In the genomic region with DNA sequence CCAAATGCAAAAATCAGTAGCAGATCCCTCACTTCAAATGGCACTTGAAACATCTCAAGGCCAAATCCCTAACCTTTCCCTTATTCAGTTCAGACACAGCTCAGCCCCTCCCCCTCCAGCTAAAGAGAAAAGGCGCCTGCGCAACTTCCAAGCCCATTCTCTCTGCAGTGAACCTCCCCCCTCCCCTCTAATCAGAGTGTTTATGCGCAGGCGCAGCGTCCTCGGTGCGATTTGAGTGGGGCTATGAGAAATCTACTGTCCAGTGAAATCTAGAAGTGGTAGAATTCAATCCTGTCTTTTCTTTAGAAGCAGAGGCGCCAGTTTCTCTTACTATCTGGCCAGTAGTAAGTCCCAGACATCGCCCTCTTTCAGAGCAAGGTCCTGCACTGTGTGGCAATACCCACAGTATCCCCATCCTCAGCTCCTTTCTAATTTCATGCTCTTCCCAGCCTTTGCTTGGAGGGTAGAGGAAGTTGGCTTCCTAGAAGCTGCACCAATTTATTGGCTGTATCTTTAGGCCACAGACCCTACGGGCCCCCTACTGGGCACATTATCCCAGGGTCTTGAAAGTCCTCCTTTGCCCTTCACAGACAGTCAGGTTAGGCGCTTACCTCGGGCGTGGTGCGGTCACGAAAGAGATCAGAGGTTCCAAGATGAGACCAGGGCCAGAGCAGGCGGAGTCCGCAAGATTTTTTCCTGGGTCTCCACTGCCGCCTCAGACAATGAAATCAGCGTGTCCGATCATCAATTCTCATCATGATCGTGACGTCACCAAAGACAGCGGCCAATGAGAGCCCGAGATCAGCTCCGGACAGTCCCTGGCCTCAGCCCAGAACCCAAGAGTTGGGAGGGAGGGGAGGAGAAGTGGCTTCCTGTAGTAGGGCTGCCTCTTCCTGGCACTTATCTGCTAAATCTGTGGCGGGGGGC, we compare ENCODE assay signal across 9 mouse cellular contexts. TPM values are rescaled to one million over a fixed set of nuclear protein-coding genes. Genes with fewer than 3 reads are reported as not detected.
DNase-seq lines count a peak whose midpoint lies in the region; ATAC-seq lines count a peak whose summit lies in the region.
"Had no signal": no experiment of that assay in that cellular context is flagged by ENCODE, and none has a peak within 500 bp of the region (broad histone marks: within the 10 kb centered on the region; RNA-seq: fewer than 3 reads in every experiment).

A gene (minus strand): TSS at position 724 of the 927 bp plus-strand sequence.

- H3K4me2 ChIP-seq in hindbrain, embryonic 13.5 days, result peak within 1 kb of the TSS; percentile 50
- peak within 1 kb of the TSS; percentile 58 for H3K4me2 ChIP-seq in lung, embryonic 15.5 days

- H3K36me3 ChIP-seq in hindbrain, embryonic 13.5 days, result no peaks in the 10 kb centered on the region
- no peaks in the 10 kb centered on the region for H3K36me3 ChIP-seq in lung, embryonic 15.5 days

- H3K4me3 ChIP-seq in hindbrain, embryonic 13.5 days, result peak within 1 kb of the TSS; percentile 51
- H3K4me3 ChIP-seq in lung, embryonic 15.5 days, result peak within 1 kb of the TSS; percentile 49
- H3K4me3 ChIP-seq: erythroblast, embryonic 14.5 days had no signal

- peak within 1 kb of the TSS; percentile 90 for H3K27ac ChIP-seq in hindbrain, embryonic 13.5 days
- peak within 1 kb of the TSS; percentile 47; the same call in 1 of the 2 replicates for H3K27ac ChIP-seq in lung, embryonic 15.5 days

- H3K27me3 ChIP-seq in hindbrain, embryonic 13.5 days, result no peaks in the 10 kb centered on the region
- no peaks in the 10 kb centered on the region for H3K27me3 ChIP-seq in lung, embryonic 15.5 days

- H3K4me1 ChIP-seq in hindbrain, embryonic 13.5 days (replicated peaks), result no peaks in the 10 kb centered on the region
- no peaks in the 10 kb centered on the region for H3K4me1 ChIP-seq in lung, embryonic 15.5 days

- H3K9me3 ChIP-seq in hindbrain, embryonic 13.5 days, result no peaks in the 10 kb centered on the region
- no peaks in the 10 kb centered on the region for H3K9me3 ChIP-seq in lung, embryonic 15.5 days

- peak; percentile 96 for ATAC-seq in hindbrain, embryonic 13.5 days (ENCODE audit: low FRiP score)
- peak; percentile 93 for ATAC-seq in lung, embryonic 15.5 days (ENCODE audit: borderline replicate concordance, extremely low read depth, low FRiP score, low TSS enrichment)

- peak within 1 kb of the TSS; percentile 68 for H3K9ac ChIP-seq in hindbrain, embryonic 13.5 days
- peak within 1 kb of the TSS; percentile 31 for H3K9ac ChIP-seq in lung, embryonic 15.5 days

- 16% methylated on average over 26 of the region's 26 CpGs for WGBS in hindbrain, embryonic 13.5 days
- 16% methylated on average over 26 of the region's 26 CpGs for WGBS in lung, embryonic 15.5 days

- DNase-seq in adrenal gland, adult 18-20 months (ENCODE audit: low spot score in 2 of 2), result peak; percentile 26 to 30
- DNase-seq in cerebellum, postnatal 4 days (ENCODE audit: low spot score in 2 of 2), result peak; percentile 36 to 71
- DNase-seq in gastrocnemius, adult 18-20 months (ENCODE audit: low spot score), result peak; percentile 14
- DNase-seq in layer of hippocampus, postnatal 14 days (ENCODE audit: low spot score in 2 of 2), result peak; percentile 49 to 67
- DNase-seq in retina, postnatal 1 day, result peak; percentile 90
- no peak for DNase-seq in c-Kit-positive CD71-positive TER-119-positive erythroid progenitor cells, embryonic 14.5 days (ENCODE audit: low spot score)

RNA-seq across cellular contexts. Expression of the gene that starts here (rescaled TPM):
- total RNA-seq in adrenal gland, adult 18-20 months (2021), result 1 to 10 TPM; 1.0 to 1.1 TPM
- total RNA-seq in gastrocnemius, adult 18-20 months (2021), result under 1 TPM; 0.07 to 0.09 TPM
- 2.4 and 2.6 TPM in 2 replicates for polyA plus RNA-seq in hindbrain, embryonic 13.5 days (2015; fragmentation: Nextera tagmentation; extraction: Ambion mirVana)
- 1 to 10 TPM; 3.4 to 3.8 TPM for total RNA-seq in layer of hippocampus, postnatal 14 days (2021)
- polyA plus RNA-seq in lung, embryonic 15.5 days (2015; fragmentation: Nextera tagmentation; extraction: Ambion mirVana), result 1.00 and 1.0 TPM in 2 replicates
- polyA plus RNA-seq: erythroblast, embryonic 14.5 days had no signal

Comparison
In these comparisons a context has a peak if more than half of its experiments do, and no peak if none do; other contexts are left out.
1. Peak in DNase-seq in gastrocnemius, adult 18-20 months; RNA of the gene not detected or under 1 TPM.